Mouse (Mus musculus) CH12.LX (cell line): Measurements from ENCODE around the gene S100a10.

Experiments used
- CTCF ChIP-seq, 2 experiments: IDR thresholded peaks in 1 of 2; conservative IDR thresholded peaks in 1 of 2; 2 replicates each; pipeline ENCODE4 v1.5.1; 2011 to 2012; ENCODE audit warnings: low read depth in 2 of 2, low read length in 2 of 2, improper control_type of control experiment in 1 of 2, inconsistent platforms in 1 of 2, mild to moderate bottlenecking in 1 of 2, moderate library complexity in 1 of 2
- GABPA ChIP-seq: IDR thresholded peaks from 2 replicates; pipeline ENCODE4 v1.6.1; 2012; ENCODE audit warnings: low read depth, low read length, improper control_type of control experiment, inconsistent platforms; ENCODE audit not compliant: insufficient replicate concordance
- MEF2A ChIP-seq: IDR thresholded peaks from 2 replicates; pipeline ENCODE4 v1.6.1; 2014; ENCODE audit warnings: low read depth, mild to moderate bottlenecking, inconsistent platforms, low read length, improper control_type of control experiment, borderline replicate concordance
- MYC ChIP-seq: IDR thresholded peaks from 2 replicates; pipeline ENCODE4 v1.6.1; 2011; ENCODE audit warnings: low read depth, mild to moderate bottlenecking, improper control_type of control experiment, low read length
- POLR2A ChIP-seq: IDR thresholded peaks from 2 replicates; pipeline ENCODE4 v1.6.1; 2011; ENCODE audit warnings: low read depth, mild to moderate bottlenecking, improper control_type of control experiment, low read length
- ZMIZ1 ChIP-seq: IDR thresholded peaks from 2 replicates; pipeline ENCODE4 v1.6.1; 2012; ENCODE audit warnings: low read depth, mild to moderate bottlenecking, inconsistent platforms, low read length, improper control_type of control experiment

GRCm38 (mm10) chr3:93554981-93555877 lies at the start of gene S100a10:
- no peak for TF ChIP-seq GABPA
- TF ChIP-seq MEF2A = no peak
- peak; percentile 76; the same call in 1 of the 2 replicates for TF ChIP-seq ZMIZ1
- TF ChIP-seq POLR2A = peak; percentile 94
- TF ChIP-seq MYC = no peak
- no peak for TF ChIP-seq CTCF (conservative IDR thresholded peaks at IDR 0.05 in 1 of 2, IDR thresholded peaks at IDR 0.05 in 1 of 2; ENCODE audit: low read depth in 2 of 2, low read length in 2 of 2)
